Mouse (Mus musculus) ES-Bruce4 (cell line): ENCODE measurements around the gene Mapk7.

Experiments used
- CTCF ChIP-seq: IDR thresholded peaks from one replicate; pipeline ENCODE4 v1.8.1; 2011; ENCODE audit warnings: low read depth, low read length
- POLR2A ChIP-seq: IDR thresholded peaks from one replicate; pipeline ENCODE4 v1.8.1; 2011; ENCODE audit warnings: low read length; ENCODE audit not compliant: insufficient read depth

DNA sequence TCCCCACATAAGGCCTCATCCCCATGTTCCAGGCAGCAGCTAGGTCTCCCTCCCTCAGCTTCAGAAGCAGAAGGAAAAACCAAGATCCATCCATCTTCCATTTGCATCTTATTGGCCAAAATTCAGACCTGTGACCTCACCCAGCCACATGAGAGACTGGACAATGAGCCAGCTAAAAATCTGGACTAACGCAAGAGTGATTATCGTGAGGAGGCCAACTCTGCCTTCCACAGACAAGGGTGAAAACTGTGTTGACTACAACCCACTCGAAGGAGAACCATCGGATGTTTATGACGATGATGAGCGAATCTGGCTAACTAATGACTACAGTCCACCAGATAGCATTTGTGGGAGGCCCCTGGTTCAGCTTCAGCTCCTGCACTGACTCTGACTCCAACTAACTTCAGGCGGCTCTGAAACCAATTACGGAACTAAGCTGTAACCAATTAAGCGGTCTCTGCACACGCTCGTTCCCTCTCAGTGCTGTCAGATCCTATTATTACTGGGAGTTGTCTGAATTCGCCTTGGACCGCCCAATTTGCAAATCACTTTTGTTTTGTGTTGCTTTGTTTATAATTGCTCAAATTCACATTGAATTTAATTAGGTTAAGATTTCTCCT lies 10.9 kb downstream of the Mapk7 start:
- no peak for TF ChIP-seq POLR2A
- TF ChIP-seq CTCF, result no peak
